Mouse (Mus musculus) liver, adult (tissue): ENCODE measurements around the gene Gpr160.

ENCODE experiments used
- GATA4 ChIP-seq: IDR thresholded peaks from 2 replicates; pipeline ENCODE4 v1.6.1; 2014; ENCODE audit warnings: mild to moderate bottlenecking, low read length; ENCODE audit not compliant: insufficient replicate concordance

The Gpr160 gene

DNA sequence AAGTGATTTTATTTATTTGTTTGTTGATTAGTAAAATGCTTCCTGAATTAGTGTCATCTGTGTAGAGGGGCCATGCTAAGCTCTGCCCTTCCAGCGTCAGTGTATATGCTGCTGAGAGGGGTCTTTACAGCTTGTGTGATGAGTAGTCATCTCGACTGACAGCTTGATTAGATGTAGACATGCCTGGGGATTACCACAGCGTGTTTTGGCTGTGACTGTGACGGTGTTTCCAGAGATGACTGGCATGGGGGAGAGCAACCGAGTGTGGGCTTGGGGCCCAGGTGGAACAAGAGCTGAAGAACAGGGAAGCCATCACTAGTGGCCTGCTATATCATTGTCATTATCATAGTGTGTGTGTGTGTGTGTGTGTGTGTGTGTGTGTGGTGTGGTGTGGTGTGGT is 12.9 kb downstream of the Gpr160 start:
- no peak for TF ChIP-seq GATA4

DNA sequence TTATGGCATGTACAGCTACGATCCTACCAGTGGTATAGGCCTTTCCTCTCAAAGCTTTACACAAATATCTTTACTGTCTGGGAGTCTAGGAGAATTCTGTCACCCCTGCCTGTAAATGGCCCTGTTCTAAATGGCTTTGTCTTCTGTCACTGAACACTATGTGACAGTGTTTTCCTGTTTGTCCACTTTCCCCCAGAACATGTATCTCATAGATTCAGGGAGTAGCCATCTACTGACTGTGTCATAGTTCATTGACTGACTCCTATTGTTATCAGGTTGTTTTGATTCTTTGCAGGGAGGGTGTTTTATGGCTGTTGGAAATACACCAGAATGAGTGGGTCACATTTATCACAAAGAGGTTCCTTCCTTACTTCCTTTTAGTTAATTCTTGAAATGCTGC is 14.2 kb downstream of the Gpr160 start:
- no peak for TF ChIP-seq GATA4

DNA sequence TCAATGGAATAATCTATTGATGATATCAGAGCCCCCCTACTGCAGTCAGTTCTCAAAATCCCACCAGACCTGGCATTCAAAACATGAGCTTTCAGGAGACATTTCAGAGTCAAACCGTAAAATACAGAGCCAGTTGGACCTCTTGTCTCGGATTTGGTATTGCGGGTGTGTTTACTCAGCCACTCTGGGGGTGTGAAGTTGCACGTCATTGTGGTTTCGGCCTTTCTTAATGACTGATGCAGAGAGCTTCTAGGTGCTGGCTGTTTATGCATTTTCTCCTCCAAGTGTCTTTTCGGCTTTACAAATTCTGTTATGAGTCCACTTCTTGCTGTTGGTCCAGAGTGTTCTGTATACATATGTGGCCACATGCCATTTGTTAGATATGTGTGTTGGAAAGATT is 21.0 kb downstream of the Gpr160 start:
- no peak for TF ChIP-seq GATA4

DNA sequence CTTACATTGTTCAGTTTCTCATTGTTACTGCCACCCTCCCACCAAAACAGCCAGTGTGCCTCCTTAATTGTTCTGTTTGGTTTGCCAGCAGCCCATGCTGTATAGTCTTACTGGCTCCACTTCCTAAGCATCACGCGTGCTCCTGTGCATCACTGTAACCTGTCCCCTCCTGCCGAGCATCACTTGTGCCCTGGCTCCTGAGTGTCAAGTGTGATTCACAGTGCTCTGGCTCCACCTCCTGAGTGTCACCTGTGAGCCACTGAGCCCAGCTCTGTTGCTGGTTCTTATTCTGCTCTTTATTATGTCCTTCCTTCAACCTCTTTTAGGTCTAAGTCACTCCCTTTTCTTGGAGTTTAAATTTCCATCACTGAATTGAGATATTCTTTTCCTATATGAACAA is 31.7 kb downstream of the Gpr160 start:
- TF ChIP-seq GATA4: no peak

DNA sequence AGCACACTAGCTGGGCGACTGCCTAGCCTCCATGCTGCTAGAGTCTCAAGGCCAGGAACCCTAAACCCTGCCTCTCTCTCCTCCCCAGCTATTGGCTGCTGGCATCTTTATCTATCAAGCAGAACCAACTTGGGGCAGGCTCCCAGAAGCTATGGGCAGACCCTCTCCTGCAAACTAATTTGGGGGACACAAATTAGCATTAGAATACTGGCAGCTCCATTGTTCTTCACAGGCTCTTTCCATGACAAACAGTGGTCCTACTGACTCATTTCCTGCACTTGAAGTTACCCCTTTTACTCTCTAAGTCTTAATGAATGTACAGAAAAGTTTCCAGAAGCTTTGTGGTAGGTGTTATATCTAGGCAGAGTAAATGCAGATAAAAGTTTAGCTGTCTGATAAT is 33.3 kb downstream of the Gpr160 start:
- TF ChIP-seq GATA4: no peak

DNA sequence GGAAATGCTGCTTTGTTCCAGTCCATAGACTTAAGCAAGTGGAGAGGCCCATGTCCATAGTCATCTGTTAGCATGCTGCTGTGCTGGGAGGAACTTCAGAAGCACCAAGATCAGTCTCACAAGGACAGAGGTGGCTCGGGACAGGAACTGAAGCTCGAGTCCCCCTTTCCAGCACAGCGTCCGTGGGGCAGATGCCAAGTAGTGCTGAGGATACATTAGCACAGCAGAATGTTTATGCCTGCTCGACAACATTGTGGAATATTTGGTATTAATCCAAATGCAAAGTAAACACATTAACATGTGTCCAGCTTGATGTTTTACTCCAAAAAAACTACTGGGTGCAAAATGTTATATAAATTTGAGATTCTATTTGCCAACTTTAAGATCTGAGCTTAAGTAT is 41.0 kb downstream of the Gpr160 start:
- no peak for TF ChIP-seq GATA4

DNA sequence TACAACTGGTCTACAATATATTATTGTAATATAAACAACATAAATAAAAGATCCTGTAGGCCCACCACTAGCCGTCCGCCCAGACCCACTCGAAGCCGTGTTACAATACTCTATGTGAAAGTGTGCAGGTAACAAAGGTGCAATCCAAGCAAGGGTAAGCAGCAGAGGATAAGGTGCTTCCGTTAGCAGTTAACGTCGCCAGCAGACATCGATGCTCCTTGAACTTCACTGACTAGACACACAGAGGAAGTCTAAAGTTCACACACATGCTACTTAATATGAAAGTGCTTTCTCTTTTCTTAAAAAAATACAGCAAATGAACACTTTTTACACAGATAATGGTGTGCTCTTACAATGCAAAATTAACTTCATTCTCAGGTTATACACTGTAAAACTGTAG is 43.7 kb downstream of the Gpr160 start:
- TF ChIP-seq GATA4: no peak

DNA sequence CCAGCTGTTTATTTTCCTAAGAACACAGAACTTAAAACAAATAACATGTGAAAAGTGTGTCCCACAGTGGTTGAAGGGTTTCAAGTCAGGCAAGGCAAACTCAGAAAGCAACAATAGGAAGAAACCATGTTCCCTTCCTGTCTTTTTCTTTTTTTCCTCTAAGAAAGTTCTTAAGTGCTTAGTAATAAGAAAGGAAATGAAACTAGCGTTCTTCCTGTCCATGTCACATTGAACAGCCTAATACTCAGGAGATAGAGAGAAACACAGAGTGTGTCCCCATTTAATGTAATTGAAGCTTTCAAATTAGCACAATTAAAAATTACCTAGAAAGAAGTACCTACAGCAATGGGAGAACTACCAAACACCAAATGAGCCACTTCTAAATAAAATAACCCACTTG is 48.9 kb downstream of the Gpr160 start:
- TF ChIP-seq GATA4: no peak

DNA sequence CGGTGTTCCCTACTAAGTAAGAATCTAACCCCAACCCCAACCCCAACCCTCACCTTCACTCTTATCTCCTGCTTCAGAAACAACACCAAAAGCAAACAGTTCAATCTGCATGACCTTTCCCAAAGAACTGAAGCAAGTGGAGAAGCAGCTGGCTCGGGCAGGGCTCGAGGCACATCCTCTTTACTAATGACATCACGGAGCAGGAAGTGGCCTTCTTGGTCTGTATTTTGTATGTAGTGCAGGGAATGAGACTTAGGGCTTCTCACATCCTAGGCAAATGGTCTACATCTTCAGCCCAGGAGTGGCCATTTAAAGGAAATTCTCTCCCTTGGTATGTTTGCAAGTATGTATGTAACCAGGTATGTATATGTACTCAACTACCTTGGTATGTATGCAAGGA is 61.4 kb downstream of the Gpr160 start:
- TF ChIP-seq GATA4: no peak

DNA sequence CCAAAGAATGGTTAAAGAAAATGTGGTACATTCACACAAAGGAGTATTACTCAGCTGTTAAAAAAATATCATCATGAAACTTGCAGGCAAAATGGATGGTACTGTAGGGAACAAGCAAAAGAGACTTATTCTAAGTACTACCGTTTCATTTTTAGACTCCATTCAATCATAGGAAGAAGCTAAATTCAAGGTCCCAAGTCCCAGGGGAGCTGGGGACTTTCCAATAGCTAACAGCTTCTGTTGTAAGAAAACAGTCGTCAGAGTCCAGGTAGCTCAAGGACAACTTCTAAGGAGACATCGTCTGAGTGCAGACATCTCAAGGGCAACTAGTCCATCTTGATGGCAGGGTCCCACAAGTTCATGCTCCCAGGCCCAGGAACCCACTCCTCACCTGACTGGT is 71.9 kb downstream of the Gpr160 start:
- TF ChIP-seq GATA4: no peak

DNA sequence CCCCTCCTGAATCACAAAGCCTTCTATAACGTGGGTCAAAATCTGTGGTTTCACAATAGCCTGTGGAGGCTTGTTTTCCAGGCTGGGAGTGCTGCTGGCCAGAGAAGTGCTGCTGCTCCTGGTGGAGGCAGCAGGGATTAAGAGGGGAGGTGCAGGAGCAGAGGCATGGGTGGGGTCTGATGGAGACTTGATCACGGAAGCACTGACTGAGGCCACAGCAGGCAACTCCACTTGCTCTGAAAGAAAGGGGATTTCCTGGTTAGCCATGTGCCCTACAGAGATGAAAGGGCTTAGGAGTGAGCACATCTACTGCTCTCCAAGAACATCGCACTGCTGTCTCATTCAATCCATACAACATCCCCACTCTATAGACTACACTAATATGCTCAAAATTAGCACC is 74.1 kb downstream of the Gpr160 start:
- no peak for TF ChIP-seq GATA4

DNA sequence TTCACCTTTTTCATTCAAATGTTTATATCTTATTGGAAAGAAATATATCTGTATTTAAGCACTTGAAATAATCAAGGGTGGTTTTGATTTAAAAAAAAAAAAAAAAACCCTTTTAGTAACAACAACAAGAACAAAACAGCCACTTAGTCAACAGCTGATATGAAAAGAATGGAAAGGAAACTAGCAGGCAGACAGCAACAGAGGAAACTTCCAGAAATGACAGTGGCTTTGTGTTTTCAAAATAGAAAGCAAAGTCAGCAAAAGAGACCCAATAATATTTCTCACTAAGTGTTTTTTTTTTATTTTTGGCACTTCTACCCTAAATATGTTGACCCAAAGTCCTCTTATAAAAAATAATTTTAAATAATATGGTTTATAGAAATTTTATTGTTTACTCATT is 78.6 kb downstream of the Gpr160 start:
- 0 out of 2 replicates have a peak, but pooled peaks have one; percentile 28 for TF ChIP-seq GATA4
